Mouse (Mus musculus): ENCODE data around the gene Mst1. TPM values are rescaled to one million over a fixed set of nuclear protein-coding genes. Genes with fewer than 3 reads are reported as not detected.

Mst1 gene
- polyA plus RNA-seq, 1 experiment = 0.65 TPM

GRCm38 (mm10) chr9:108104766-108105548, 24.7 kb downstream of the Mst1 start:
- Histone ChIP-seq H3K79me2 (ENCODE audit: control insufficient read depth, insufficient read depth) (no peaks in the 10 kb centered on the region), H3K36me3 (ENCODE audit: control insufficient read depth, insufficient read depth) (no peaks in the 10 kb centered on the region), H3ac (ENCODE audit: control insufficient read depth, insufficient read length) (peak overlapping the region; percentile 10), H3K27me3 (ENCODE audit: control insufficient read depth, insufficient read depth, insufficient read length) (no peaks in the 10 kb centered on the region), H3K4me3 (peak overlapping the region; percentile 19), H3K4me2 (ENCODE audit: low read depth) (peak overlapping the region; percentile 88)
- TF ChIP-seq POLR2AphosphoS2 (IDR thresholded peaks at IDR 0.05; ENCODE audit: insufficient read length, low read depth) = no peak
- TF ChIP-seq MYOG (IDR thresholded peaks at IDR 0.05; ENCODE audit: control insufficient read depth in 1 of 3, insufficient read depth in 1 of 3, insufficient read length in 2 of 3, low read depth in 2 of 3) = peak in 2 of 3 experiments; percentile 79 to 95
- TF ChIP-seq SRF (IDR thresholded peaks at IDR 0.05; ENCODE audit: control insufficient read depth, insufficient read length, low read depth) = no peak
- TF ChIP-seq POLR2A (IDR thresholded peaks at IDR 0.05; ENCODE audit: insufficient read length, low read depth) = peak; percentile 30
- TF ChIP-seq TCF12 (IDR thresholded peaks at IDR 0.05; ENCODE audit: insufficient read depth, poor library complexity, severe bottlenecking) = peak; percentile 26
- TF ChIP-seq MYOD1 (IDR thresholded peaks at IDR 0.05; ENCODE audit: control insufficient read depth in 1 of 3, insufficient read length in 2 of 3, low read depth in 2 of 3) = peak in 2 of 3 experiments; percentile 75 to 91
- TF ChIP-seq CEBPB (IDR thresholded peaks at IDR 0.05; ENCODE audit: insufficient read depth, poor library complexity, severe bottlenecking) = no peak
- TF ChIP-seq E2F4 (IDR thresholded peaks at IDR 0.05; ENCODE audit: insufficient read depth) = no peak
- TF ChIP-seq TCF3 (IDR thresholded peaks at IDR 0.05; ENCODE audit: insufficient read length, low read depth) = no peak
- no peak for TF ChIP-seq MAX (IDR thresholded peaks at IDR 0.05; ENCODE audit: low read depth)
- no peak for TF ChIP-seq USF1 (IDR thresholded peaks at IDR 0.05; ENCODE audit: low read depth)
- no peak for TF ChIP-seq REST (IDR thresholded peaks at IDR 0.05; ENCODE audit: insufficient read depth, insufficient read length)

- Histone ChIP-seq H3ac (ENCODE audit: control insufficient read depth, insufficient read length) (peak overlapping the region; percentile 10), H3K4me2 (ENCODE audit: low read depth) (peak overlapping the region; percentile 88), H3K36me3 (ENCODE audit: control insufficient read depth, insufficient read depth) (no peaks in the 10 kb centered on the region), H3K4me3 (peak overlapping the region; percentile 19), H3K27me3 (ENCODE audit: control insufficient read depth, insufficient read depth, insufficient read length) (no peaks in the 10 kb centered on the region), H3K79me2 (ENCODE audit: control insufficient read depth, insufficient read depth) (no peaks in the 10 kb centered on the region)
- no peak for TF ChIP-seq REST (IDR thresholded peaks at IDR 0.05; ENCODE audit: insufficient read depth, insufficient read length)
- no peak for TF ChIP-seq SRF (IDR thresholded peaks at IDR 0.05; ENCODE audit: control insufficient read depth, insufficient read length, low read depth)
- no peak for TF ChIP-seq USF1 (IDR thresholded peaks at IDR 0.05; ENCODE audit: low read depth)
- no peak for TF ChIP-seq E2F4 (IDR thresholded peaks at IDR 0.05; ENCODE audit: insufficient read depth)
- TF ChIP-seq POLR2A (IDR thresholded peaks at IDR 0.05; ENCODE audit: insufficient read length, low read depth) = no peak
- no peak for TF ChIP-seq POLR2AphosphoS2 (IDR thresholded peaks at IDR 0.05; ENCODE audit: insufficient read length, low read depth)
- TF ChIP-seq TCF12 (IDR thresholded peaks at IDR 0.05; ENCODE audit: insufficient read depth, poor library complexity, severe bottlenecking) = no peak
- TF ChIP-seq MYOG (IDR thresholded peaks at IDR 0.05; ENCODE audit: control insufficient read depth in 1 of 3, insufficient read depth in 1 of 3, insufficient read length in 2 of 3, low read depth in 2 of 3) = no peak
These were observed 25.3 kb downstream of the Mst1 start for GRCm38 (mm10) chr9:108105549-108105863.

GRCm38 (mm10) chr9:108106090-108106489, 25.9 kb downstream of the Mst1 start:
- Histone ChIP-seq H3K4me2 (ENCODE audit: low read depth) (peak overlapping the region; percentile 88), H3K79me2 (ENCODE audit: control insufficient read depth, insufficient read depth) (no peaks in the 10 kb centered on the region), H3K36me3 (ENCODE audit: control insufficient read depth, insufficient read depth) (no peaks in the 10 kb centered on the region), H3K4me3 (no peak overlapping the region), H3K27me3 (ENCODE audit: control insufficient read depth, insufficient read depth, insufficient read length) (no peaks in the 10 kb centered on the region), H3ac (ENCODE audit: control insufficient read depth, insufficient read length) (no peak overlapping the region)
- TF ChIP-seq MYOG (IDR thresholded peaks at IDR 0.05; ENCODE audit: control insufficient read depth in 1 of 3, insufficient read depth in 1 of 3, insufficient read length in 2 of 3, low read depth in 2 of 3) (no peak), MYOD1 (IDR thresholded peaks at IDR 0.05; ENCODE audit: control insufficient read depth in 1 of 3, insufficient read length in 2 of 3, low read depth in 2 of 3) (no peak), TCF12 (IDR thresholded peaks at IDR 0.05; ENCODE audit: insufficient read depth, poor library complexity, severe bottlenecking) (no peak), POLR2AphosphoS2 (IDR thresholded peaks at IDR 0.05; ENCODE audit: insufficient read length, low read depth) (no peak)

- Histone ChIP-seq H3K4me2 (ENCODE audit: low read depth) (no peak overlapping the region), H3K79me2 (ENCODE audit: control insufficient read depth, insufficient read depth) (no peaks in the 10 kb centered on the region), H3K27me3 (ENCODE audit: control insufficient read depth, insufficient read depth, insufficient read length) (no peaks in the 10 kb centered on the region), H3ac (ENCODE audit: control insufficient read depth, insufficient read length) (no peak overlapping the region), H3K36me3 (ENCODE audit: control insufficient read depth, insufficient read depth) (no peaks in the 10 kb centered on the region), H3K4me3 (no peak overlapping the region)
- TF ChIP-seq MYOD1 (IDR thresholded peaks at IDR 0.05; ENCODE audit: control insufficient read depth in 1 of 3, insufficient read length in 2 of 3, low read depth in 2 of 3) (no peak), CEBPB (IDR thresholded peaks at IDR 0.05; ENCODE audit: insufficient read depth, poor library complexity, severe bottlenecking) (no peak), MAX (IDR thresholded peaks at IDR 0.05; ENCODE audit: low read depth) (no peak), POLR2AphosphoS2 (IDR thresholded peaks at IDR 0.05; ENCODE audit: insufficient read length, low read depth) (no peak), MYOG (IDR thresholded peaks at IDR 0.05; ENCODE audit: control insufficient read depth in 1 of 3, insufficient read depth in 1 of 3, insufficient read length in 2 of 3, low read depth in 2 of 3) (no peak)
These were observed 27.6 kb downstream of the Mst1 start for GRCm38 (mm10) chr9:108107867-108108266.

- no peak overlapping the region for H3K4me3 ChIP-seq
- no peaks in the 10 kb centered on the region for H3K79me2 ChIP-seq (ENCODE audit: control insufficient read depth, insufficient read depth)
- no peak overlapping the region for H3K4me2 ChIP-seq (ENCODE audit: low read depth)
- H3K36me3 ChIP-seq (ENCODE audit: control insufficient read depth, insufficient read depth) = no peaks in the 10 kb centered on the region
- TF ChIP-seq SRF (IDR thresholded peaks at IDR 0.05; ENCODE audit: control insufficient read depth, insufficient read length, low read depth) = no peak
- no peak for TF ChIP-seq TCF3 (IDR thresholded peaks at IDR 0.05; ENCODE audit: insufficient read length, low read depth)
- TF ChIP-seq POLR2A (IDR thresholded peaks at IDR 0.05; ENCODE audit: insufficient read length, low read depth) = no peak
- TF ChIP-seq CEBPB (IDR thresholded peaks at IDR 0.05; ENCODE audit: insufficient read depth, poor library complexity, severe bottlenecking) = no peak
- no peak for TF ChIP-seq E2F4 (IDR thresholded peaks at IDR 0.05; ENCODE audit: insufficient read depth)
- no peaks in the 10 kb centered on the region for H3K27me3 ChIP-seq (ENCODE audit: control insufficient read depth, insufficient read depth, insufficient read length)
- no peak overlapping the region for H3ac ChIP-seq (ENCODE audit: control insufficient read depth, insufficient read length)
These were observed 29.9 kb downstream of the Mst1 start for GRCm38 (mm10) chr9:108110160-108110559.
